Mouse (Mus musculus) midbrain, embryonic 16.5 days (tissue): ENCODE measurements around the gene Rbbp5. TPM values are rescaled to one million over a fixed set of nuclear protein-coding genes. Genes with fewer than 3 reads are reported as not detected.

Experiments used
- ATAC-seq: fragments of 200-750 bp; cut with Nextera tagmentation; 2 replicates; pipeline ENCODE4 v1.8.0; 2017; ENCODE audit warnings: moderate TSS enrichment
- H3K27ac ChIP-seq: fragments of 300-500 bp; sonication (generic); 2 replicates; pipeline ENCODE4 v1.5.1; 2014; ENCODE audit warnings: mild to moderate bottlenecking, low read length, mixed read lengths
- H3K27me3 ChIP-seq: fragments of 300-500 bp; sonication (generic); 2 replicates; pipeline ENCODE4 v1.6.1; 2014; ENCODE audit warnings: low read depth, low read length, mixed read lengths; ENCODE audit not compliant: control insufficient read depth, insufficient read depth
- H3K36me3 ChIP-seq: fragments of 300-500 bp; sonication (generic); 2 replicates; pipeline ENCODE4 v1.6.1; 2014; ENCODE audit warnings: mild to moderate bottlenecking, low read length, moderate library complexity, mixed read lengths; ENCODE audit not compliant: control insufficient read depth, insufficient read depth
- H3K4me1 ChIP-seq: fragments of 300-500 bp; sonication (generic); 2 replicates; pipeline ENCODE4 v1.6.1; 2014; ENCODE audit warnings: mild to moderate bottlenecking, low read length, mixed read lengths; ENCODE audit not compliant: control insufficient read depth, insufficient read depth
- H3K4me2 ChIP-seq: fragments of 300-500 bp; sonication (generic); 2 replicates; pipeline ENCODE4 v1.6.1; 2014; ENCODE audit warnings: mild to moderate bottlenecking, low read length, mixed read lengths
- H3K4me3 ChIP-seq: fragments of 300-500 bp; sonication (generic); 2 replicates; pipeline ENCODE4 v1.5.1; 2014; ENCODE audit warnings: low read depth, mild to moderate bottlenecking, low read length, moderate library complexity, mixed read lengths
- H3K9ac ChIP-seq: fragments of 300-500 bp; sonication (generic); 2 replicates; pipeline ENCODE4 v1.6.1; 2014; ENCODE audit warnings: low read depth, low read length, mixed read lengths
- H3K9me3 ChIP-seq: fragments of 300-500 bp; sonication (generic); replicated peaks from 2 replicates; pipeline ENCODE4 v1.6.1; 2014; ENCODE audit warnings: mild to moderate bottlenecking, low read length, mixed read lengths; ENCODE audit not compliant: control insufficient read depth, poor library complexity, severe bottlenecking
- WGBS: fragments of 180-500 bp; shearing (Covaris S2); extraction: QIAGEN DNeasy Blood & Tissue Kit; methylation state at CpG from one replicate; pipeline ENCODE4 v1.1.7; 2014; 5-methylcytosine and 5-hydroxymethylcytosine counted together
- polyA plus RNA-seq: library from polyadenylated mRNA; unstranded; fragments of >200 nt; fragmentation: Nextera tagmentation; extraction: Ambion mirVana; gene quantifications from 2 replicates; pipeline ENCODE4 v1.2.1, GENCODE M21; 2015

The Rbbp5 gene
- polyA plus RNA-seq: 44.8 and 49.6 TPM in 2 replicates

- Histone ChIP-seq H3K4me1 (peaks cover 18% of the 10 kb centered on the region), H3K4me2 (peak within 1 kb of the TSS; percentile 89), H3K4me3 (peak within 1 kb of the TSS; percentile 85), H3K9me3 (no peaks in the 10 kb centered on the region), H3K36me3 (no peaks in the 10 kb centered on the region), H3K9ac (peak within 1 kb of the TSS; percentile 81), H3K27ac (peak within 1 kb of the TSS; percentile 75), H3K27me3 (no peaks in the 10 kb centered on the region)
- ATAC-seq: peak; percentile 93
- under 1% methylated on average over 43 of the region's 43 CpGs for WGBS
These were observed at the start of gene Rbbp5 for GRCm38 (mm10) chr1:132476928-132477691. TSS of gene Rbbp5 (plus strand) at chr1:132477365.

- Histone ChIP-seq H3K27ac (no peak overlapping the region; the same call in 1 of the 2 replicates), H3K9ac (no peak overlapping the region), H3K9me3 (no peaks in the 10 kb centered on the region), H3K4me3 (no peak overlapping the region), H3K4me2 (no peak overlapping the region), H3K36me3 (0 out of 2 replicates have a peak, but pooled peaks cover 3% of the 10 kb centered on the region), H3K4me1 (peaks cover 8% of the 10 kb centered on the region; the same call in 1 of the 2 replicates), H3K27me3 (no peaks in the 10 kb centered on the region)
- 44% methylated on average over 3 of the region's 3 CpGs for WGBS
- ATAC-seq: peak; percentile 70
These were observed 46.3 kb upstream of the Rbbp5 start for GRCm38 (mm10) chr1:132430818-132431217.

GRCm38 (mm10) chr1:132431716-132432115, 45.4 kb upstream of the Rbbp5 start:
- Histone ChIP-seq H3K4me1 (peaks cover 8% of the 10 kb centered on the region; the same call in 1 of the 2 replicates), H3K9me3 (no peaks in the 10 kb centered on the region), H3K27me3 (no peaks in the 10 kb centered on the region), H3K4me3 (no peak overlapping the region), H3K4me2 (no peak overlapping the region), H3K27ac (no peak overlapping the region), H3K36me3 (0 out of 2 replicates have a peak, but pooled peaks cover 3% of the 10 kb centered on the region), H3K9ac (no peak overlapping the region)
- 75% methylated on average over 9 of the region's 9 CpGs for WGBS
- no peak for ATAC-seq

GRCm38 (mm10) chr1:132433349-132433748, 43.8 kb upstream of the Rbbp5 start:
- 49% methylated on average over 5 of the region's 5 CpGs for WGBS
- ATAC-seq: no peak
- no peak overlapping the region for H3K4me3 ChIP-seq
- H3K4me2 ChIP-seq: no peak overlapping the region
- peaks cover 11% of the 10 kb centered on the region; the same call in 1 of the 2 replicates for H3K4me1 ChIP-seq
- no peak overlapping the region for H3K9ac ChIP-seq
- H3K9me3 ChIP-seq: no peaks in the 10 kb centered on the region
- no peaks in the 10 kb centered on the region for H3K27me3 ChIP-seq
- no peak overlapping the region for H3K27ac ChIP-seq
- 0 out of 2 replicates have a peak, but pooled peaks cover 3% of the 10 kb centered on the region for H3K36me3 ChIP-seq

- Histone ChIP-seq H3K9ac (no peak overlapping the region), H3K4me2 (no peak overlapping the region), H3K36me3 (0 out of 2 replicates have a peak, but pooled peaks cover 3% of the 10 kb centered on the region), H3K27me3 (no peaks in the 10 kb centered on the region), H3K9me3 (no peaks in the 10 kb centered on the region), H3K4me3 (no peak overlapping the region), H3K4me1 (peaks cover 11% of the 10 kb centered on the region; the same call in 1 of the 2 replicates), H3K27ac (no peak overlapping the region)
- ATAC-seq: no peak
- WGBS: 93% methylated on average over 12 of the region's 12 CpGs
These were observed 43.1 kb upstream of the Rbbp5 start for GRCm38 (mm10) chr1:132434032-132434431.

- no peak overlapping the region for H3K9ac ChIP-seq
- H3K27me3 ChIP-seq: no peaks in the 10 kb centered on the region
- peaks cover 11% of the 10 kb centered on the region; the same call in 1 of the 2 replicates for H3K36me3 ChIP-seq
- no peak overlapping the region for H3K4me2 ChIP-seq
- H3K4me1 ChIP-seq: peaks cover 6% of the 10 kb centered on the region; the same call in 1 of the 2 replicates
- no peak overlapping the region for H3K4me3 ChIP-seq
- ATAC-seq: no peak
- H3K27ac ChIP-seq: no peak overlapping the region
- no peaks in the 10 kb centered on the region for H3K9me3 ChIP-seq
- 72% methylated on average over 4 of the region's 4 CpGs for WGBS
These were observed 40.7 kb upstream of the Rbbp5 start for GRCm38 (mm10) chr1:132436320-132436958.

GRCm38 (mm10) chr1:132436960-132437359, 40.2 kb upstream of the Rbbp5 start:
- Histone ChIP-seq H3K27me3 (no peaks in the 10 kb centered on the region), H3K36me3 (peaks cover 12% of the 10 kb centered on the region; the same call in 1 of the 2 replicates)

GRCm38 (mm10) chr1:132437389-132437788, 39.8 kb upstream of the Rbbp5 start:
- no peak overlapping the region for H3K27ac ChIP-seq
- H3K4me3 ChIP-seq: no peak overlapping the region
- no peak overlapping the region for H3K9ac ChIP-seq
- peaks cover 12% of the 10 kb centered on the region; the same call in 1 of the 2 replicates for H3K36me3 ChIP-seq
- no peaks in the 10 kb centered on the region for H3K27me3 ChIP-seq
- peaks cover 6% of the 10 kb centered on the region; the same call in 1 of the 2 replicates for H3K4me1 ChIP-seq
- WGBS: 80% methylated on average over 5 of the region's 5 CpGs
- ATAC-seq: no peak
- H3K9me3 ChIP-seq: no peaks in the 10 kb centered on the region
- H3K4me2 ChIP-seq: no peak overlapping the region

More at GRCm38 (mm10) chr1:132436960-132437359, 40.2 kb upstream of the Rbbp5 start:
- Histone ChIP-seq H3K27ac (no peak overlapping the region), H3K9ac (no peak overlapping the region), H3K4me2 (no peak overlapping the region), H3K9me3 (no peaks in the 10 kb centered on the region), H3K4me3 (no peak overlapping the region), H3K4me1 (peaks cover 6% of the 10 kb centered on the region; the same call in 1 of the 2 replicates)
- WGBS: 59% methylated on average over 1 of the region's 1 CpGs
- ATAC-seq: no peak
